Mouse (Mus musculus): Measurements from ENCODE around the gene Gm17631. TPM values are rescaled to one million over a fixed set of nuclear protein-coding genes. Genes with fewer than 3 reads are reported as not detected.

Gm17631 gene
- not detected for polyA plus RNA-seq (2017; shearing (Covaris generic))

DNA sequence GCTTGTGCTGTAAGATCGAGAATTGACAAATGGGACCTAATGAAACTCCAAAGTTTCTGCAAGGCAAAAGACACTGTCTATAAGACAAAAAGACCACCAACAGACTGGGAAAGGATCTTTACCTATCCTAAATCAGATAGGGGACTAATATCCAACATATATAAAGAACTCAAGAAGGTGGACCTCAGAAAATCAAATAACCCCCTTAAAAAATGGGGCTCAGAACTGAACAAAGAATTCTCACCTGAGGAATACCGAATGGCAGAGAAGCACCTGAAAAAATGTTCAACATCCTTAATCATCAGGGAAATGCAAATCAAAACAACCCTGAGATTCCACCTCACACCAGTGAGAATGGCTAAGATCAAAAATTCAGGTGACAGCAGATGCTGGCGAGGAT lies at the start of gene Gm17631:
Gm17631 (plus strand) TSS at position 301 of the 400 bp plus-strand sequence.

DNA sequence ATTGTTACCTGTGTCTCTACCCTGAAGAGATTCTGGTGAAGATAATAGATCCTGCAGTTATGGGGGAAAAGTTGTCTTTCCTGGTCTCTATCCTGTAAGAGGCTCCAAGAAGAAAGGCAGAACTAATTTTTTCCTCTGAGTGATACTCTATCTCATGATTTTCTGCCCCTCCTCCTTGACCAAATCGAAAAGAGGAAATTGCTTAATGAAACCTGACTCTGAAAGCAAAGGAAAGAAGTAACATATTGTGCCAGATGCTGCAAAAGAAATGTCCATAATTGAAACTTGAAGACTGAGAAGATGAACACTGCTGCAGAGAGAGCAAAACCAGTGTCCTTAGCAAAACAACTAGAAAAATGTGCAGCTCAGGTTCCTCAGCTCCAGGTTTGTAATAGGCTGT lies 14.1 kb downstream of the Gm17631 start, which contains the start of gene Klra17:
Klra17 (minus strand) TSS at position 124 of the 400 bp plus-strand sequence.

Other genes starting within 250 kb of the Gm17631 start
- 1.8 TPM for gene Klrk1, start 238.8 kb upstream of the Gm17631 start, polyA plus RNA-seq (2017; shearing (Covaris generic))
- gene Klrc3, start 219.3 kb upstream of the Gm17631 start, polyA plus RNA-seq (2017; shearing (Covaris generic)): not detected
- 0.21 TPM for gene Klrc2, start 202.0 kb upstream of the Gm17631 start, polyA plus RNA-seq (2017; shearing (Covaris generic))
- gene Klrc1, start 183.7 kb upstream of the Gm17631 start, polyA plus RNA-seq (2017; shearing (Covaris generic)): 0.71 TPM
- gene Klri1, start 145.5 kb upstream of the Gm17631 start, polyA plus RNA-seq (2017; shearing (Covaris generic)): not detected
- not detected for gene Klri2, start 122.2 kb upstream of the Gm17631 start, polyA plus RNA-seq (2017; shearing (Covaris generic))
- not detected for gene Gm156, start 78.4 kb upstream of the Gm17631 start, polyA plus RNA-seq (2017; shearing (Covaris generic))
- gene Klra17, start 14.0 kb downstream of the Gm17631 start, polyA plus RNA-seq (2017; shearing (Covaris generic)): not detected
- not detected for gene Klra5, start 55.0 kb downstream of the Gm17631 start, polyA plus RNA-seq (2017; shearing (Covaris generic))
- not detected for gene Klra6, start 164.3 kb downstream of the Gm17631 start, polyA plus RNA-seq (2017; shearing (Covaris generic))
- not detected for gene Klra4, start 204.6 kb downstream of the Gm17631 start, polyA plus RNA-seq (2017; shearing (Covaris generic))